Mouse (Mus musculus): Measurements from ENCODE around the gene Wif1.

The Wif1 gene

GRCm38 (mm10) chr10:121033826-121034568 lies at the start of gene Wif1:
Wif1 (plus strand) TSS chr10:121033960.
- peak; percentile 83 for DNase-seq (ENCODE audit: low read depth, low spot score)

DNA sequence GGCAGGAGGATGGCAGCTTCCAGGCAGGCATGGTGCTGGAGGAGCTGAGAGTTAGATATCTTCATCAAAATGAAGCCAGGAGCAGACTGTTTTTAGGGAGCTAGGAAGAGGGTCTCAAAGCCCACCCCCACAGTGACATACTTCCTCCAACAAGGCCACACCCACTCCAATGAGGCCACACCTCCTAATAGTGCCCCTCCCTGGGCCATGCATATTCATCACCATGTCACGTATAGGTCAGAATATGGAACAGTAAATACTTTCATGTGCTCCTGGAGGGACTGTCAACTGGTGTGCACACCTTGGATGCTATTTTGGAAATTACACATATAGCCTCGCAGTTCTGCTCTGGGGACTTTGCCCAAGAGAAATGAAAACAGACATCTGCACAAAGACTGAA lies 31.6 kb upstream of the Wif1 start:
- DNase-seq (ENCODE audit: low read depth, low spot score) = no peak

DNA sequence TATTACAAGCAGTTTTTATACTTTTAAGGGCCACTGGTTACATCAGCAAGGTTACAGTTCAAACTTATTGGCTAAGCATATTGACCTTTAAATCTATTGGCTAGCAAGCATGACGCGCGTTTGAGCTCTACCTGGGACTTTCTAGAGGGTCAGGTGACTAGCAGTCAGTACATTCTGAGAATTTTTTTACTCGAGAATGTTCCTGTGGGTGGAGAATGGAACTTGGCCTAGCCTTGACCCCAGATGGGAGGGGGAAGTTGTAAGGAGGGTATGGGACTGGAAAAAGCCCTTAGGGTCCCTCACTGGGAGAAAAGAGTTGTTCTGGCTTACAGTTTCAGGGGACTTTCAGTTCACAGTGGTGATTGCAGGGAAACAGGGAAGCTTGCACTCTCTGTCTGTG lies 22.3 kb upstream of the Wif1 start:
- DNase-seq (ENCODE audit: low read depth, low spot score) = no peak

GRCm38 (mm10) chr10:121016291-121016690 lies 17.5 kb upstream of the Wif1 start:
- no peak for DNase-seq (ENCODE audit: low read depth, low spot score)

GRCm38 (mm10) chr10:121016711-121017503 lies 16.9 kb upstream of the Wif1 start:
- no peak for DNase-seq (ENCODE audit: low read depth, low spot score)

GRCm38 (mm10) chr10:121022951-121023350 lies 10.8 kb upstream of the Wif1 start:
- DNase-seq (ENCODE audit: low read depth, low spot score) = no peak

DNA sequence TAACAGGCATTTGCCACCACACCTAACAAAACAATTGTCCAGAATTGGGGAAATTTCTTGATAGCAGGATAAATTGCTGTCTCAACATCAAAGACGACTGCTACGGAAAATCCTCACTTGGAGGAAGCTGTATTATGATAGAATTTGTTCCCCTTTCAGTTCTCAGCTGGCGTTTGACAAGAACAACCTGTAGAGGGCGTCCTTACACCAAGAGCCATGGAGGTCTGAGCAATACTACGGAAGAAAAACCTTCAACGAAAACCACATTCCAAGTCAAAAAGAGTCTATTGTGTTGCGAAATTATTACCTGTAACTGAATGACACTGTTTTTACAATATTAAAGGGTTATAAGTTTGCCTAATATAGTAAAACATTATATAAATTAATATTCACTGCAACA lies 2.0 kb upstream of the Wif1 start:
- DNase-seq (ENCODE audit: low read depth, low spot score) = peak; percentile 59

GRCm38 (mm10) chr10:121033128-121033791 lies 500 bp upstream of the Wif1 start:
- peak; percentile 71 for DNase-seq (ENCODE audit: low read depth, low spot score)

DNA sequence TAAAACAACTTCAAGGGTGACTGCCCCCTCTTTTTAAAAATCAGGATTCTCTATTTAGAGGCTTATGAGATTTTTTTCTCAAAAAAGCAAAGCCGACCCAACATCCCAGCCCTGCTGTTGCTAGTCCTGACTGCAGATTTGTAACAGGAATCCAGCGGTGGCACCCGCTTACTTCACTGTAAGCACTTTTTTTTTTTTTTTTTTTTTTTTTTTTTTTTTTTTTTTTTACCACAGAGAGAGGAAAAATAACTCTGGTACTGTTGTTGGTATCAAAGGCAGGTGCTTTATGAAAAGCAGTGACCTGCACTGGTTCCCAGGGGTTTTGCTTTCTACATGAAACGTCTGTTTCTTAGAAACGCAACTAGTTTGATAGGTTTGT lies 798 bp downstream of the Wif1 start:
- peak; percentile 18 for DNase-seq (ENCODE audit: low read depth, low spot score)

DNA sequence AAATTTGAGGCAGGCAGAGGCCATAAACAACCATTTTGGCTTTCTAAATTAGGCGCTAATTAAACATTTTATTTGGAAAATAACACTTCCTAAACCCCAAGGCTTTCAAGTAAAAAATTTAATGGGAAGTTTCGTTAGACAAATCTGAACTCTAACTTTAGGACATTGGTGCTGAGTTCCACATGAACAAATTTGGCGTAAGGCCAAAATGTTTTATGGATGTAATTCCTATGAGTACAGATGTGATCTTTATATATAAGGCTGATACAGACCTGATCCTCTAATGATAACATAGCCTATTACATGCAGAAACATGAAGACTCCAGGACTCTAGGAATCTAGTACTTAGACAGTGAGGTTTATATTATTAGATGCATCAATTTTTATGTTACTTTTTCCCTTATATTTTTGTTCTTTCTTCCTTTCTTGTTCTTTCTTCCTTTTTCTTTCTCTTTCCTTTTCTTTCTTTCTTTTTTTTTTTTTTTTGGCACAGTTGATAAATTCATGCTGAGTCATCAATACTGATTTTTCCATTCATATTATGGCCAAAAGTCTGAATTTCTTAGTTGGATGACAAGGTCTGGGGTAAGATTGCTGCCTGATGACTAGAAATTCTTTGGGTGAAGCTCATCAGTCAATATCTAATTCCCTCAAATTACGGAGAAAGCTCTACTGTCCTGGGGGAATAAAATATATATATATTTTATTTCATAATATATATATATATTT lies 5.0 kb downstream of the Wif1 start:
- DNase-seq (ENCODE audit: low read depth, low spot score) = no peak

DNA sequence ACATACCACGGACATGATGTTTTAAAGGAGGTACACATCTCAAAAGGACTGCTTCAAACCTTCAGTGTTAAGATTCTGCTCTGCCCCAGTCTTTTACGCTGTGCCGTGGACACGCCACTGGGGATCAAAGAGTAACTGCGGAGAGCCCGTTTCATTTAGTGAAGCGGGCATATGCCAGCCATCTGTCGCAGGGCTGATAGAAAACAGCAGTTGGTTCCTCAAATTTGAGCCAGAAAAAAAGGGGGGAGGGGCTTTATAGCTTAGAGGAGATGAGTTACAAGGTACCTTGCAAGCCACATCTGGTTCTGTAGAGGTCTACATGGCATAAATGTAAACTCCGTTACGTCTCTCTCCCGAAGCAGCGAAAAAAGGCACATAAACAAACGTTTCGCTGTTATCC lies 7.2 kb downstream of the Wif1 start:
- no peak for DNase-seq (ENCODE audit: low read depth, low spot score)

- DNase-seq (ENCODE audit: low read depth, low spot score) = no peak
Measured at GRCm38 (mm10) chr10:121047440-121047839, 13.7 kb downstream of the Wif1 start.

DNA sequence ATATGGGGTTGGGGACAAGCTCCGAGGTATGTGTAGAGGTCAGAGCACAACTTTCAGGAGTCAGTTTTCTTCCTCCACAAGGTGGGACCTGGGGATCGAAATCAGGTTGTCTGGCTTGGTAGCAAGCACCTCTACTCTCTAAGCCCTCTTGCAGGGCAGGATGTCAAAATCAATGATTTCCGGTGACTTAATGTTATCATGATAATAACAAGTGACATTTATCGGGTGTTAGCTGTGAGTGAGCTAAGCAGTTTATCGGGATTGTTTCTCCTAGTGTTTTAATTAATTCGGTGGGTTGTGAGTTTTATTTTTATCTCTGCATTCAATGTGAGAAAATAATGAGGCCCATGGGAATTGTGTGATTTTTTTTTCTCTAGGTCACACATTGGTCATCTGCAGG lies 18.3 kb downstream of the Wif1 start:
- no peak for DNase-seq (ENCODE audit: low read depth, low spot score)

DNA sequence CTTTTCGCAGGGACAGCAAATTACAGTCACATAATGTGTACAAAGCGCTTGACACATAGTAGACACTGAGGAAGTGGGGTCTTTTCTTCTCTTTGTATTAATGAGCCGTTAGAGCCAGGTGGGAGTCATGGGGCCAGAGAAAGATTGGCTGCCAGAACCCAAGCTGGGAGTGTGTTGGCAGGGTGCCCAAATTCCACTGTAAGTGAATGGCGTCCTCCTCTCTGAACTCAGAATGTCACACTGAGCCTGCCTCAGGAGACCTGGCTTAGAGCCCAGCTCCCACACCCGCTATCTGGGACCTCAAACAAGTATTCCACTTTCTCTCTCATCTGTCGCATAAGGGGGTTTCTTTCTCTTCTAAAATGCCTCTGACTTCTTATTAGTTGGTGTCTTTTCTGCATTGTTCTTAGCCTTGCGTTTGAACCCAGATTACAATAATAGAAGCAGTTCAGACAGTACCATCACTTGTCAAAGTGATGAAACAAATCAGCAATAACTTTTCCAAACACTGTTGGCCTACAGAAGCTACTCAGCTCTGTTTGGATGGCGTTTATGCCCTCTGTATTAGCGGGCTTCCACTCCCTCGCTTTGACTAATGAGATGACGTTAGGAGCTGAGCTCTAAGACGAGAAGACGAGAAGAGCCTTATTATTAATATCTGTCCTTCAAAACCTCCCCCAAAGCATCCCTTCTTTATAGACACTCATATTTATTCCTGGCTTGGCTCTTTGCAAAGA lies 21.9 kb downstream of the Wif1 start:
- DNase-seq (ENCODE audit: low read depth, low spot score) = no peak

DNA sequence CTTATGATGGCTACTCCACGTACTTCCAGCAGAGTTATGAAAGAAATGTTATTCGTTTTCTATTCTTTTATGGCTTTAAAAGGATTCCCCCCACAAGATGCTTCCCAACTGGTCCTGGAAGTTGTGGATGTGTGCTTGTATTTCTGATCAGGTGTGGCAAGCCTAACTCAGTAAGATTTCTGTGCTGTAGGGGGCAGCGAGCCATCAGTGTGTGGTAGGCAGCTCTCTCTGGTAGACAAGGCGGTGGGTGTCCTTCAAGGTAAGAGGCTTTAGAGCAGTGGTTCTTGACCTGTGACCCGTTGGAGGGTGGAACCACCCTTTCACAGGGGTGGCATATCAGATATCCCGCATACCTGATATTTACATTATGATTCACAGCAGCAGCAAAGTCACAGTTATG lies 23.1 kb downstream of the Wif1 start:
- DNase-seq (ENCODE audit: low read depth, low spot score) = no peak

DNA sequence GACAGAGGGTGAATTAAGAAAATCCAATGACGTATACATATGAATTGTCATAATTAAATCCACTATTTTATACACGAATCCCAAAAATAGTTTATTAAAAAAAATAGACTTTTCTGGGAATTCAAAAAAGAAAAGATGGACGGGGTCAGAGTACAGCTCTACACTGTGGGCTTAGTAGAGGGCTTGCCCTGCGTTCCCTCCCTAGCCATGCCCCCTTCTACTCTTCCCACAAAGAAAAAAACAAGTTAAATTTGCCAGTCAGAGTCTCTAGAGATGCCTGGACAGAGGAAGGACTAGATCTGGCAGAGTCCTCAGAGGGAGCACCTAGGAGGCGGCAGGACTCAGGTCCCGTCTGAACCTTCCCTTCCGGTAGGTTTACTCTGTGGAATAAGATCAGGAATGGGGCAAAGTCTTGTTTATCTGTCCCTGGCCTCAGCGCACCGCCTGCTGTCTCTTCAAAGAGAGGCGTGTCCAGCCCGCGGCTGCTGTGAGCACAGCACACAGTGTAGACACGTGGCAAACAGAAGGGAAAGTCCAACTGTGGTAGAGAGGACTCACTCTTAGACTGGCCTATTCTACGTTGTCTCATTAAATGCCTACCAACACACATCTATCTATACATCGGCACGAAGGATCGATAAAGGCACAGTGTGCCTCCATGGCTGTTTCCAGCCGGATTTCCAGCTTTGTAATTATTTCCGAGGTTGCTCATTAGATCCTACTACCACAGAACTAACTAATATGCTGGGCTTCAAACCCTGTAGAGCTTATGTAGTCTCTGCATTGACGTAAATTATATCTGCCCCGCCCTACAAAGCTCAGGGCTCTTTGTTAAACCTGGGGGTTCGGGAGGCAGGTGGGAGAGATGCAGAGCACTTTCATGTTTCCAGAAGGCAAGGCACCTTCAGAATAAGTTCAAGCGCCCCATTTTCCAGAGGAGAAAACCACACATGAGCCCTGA lies 25.6 kb downstream of the Wif1 start:
- DNase-seq (ENCODE audit: low read depth, low spot score) = no peak

DNA sequence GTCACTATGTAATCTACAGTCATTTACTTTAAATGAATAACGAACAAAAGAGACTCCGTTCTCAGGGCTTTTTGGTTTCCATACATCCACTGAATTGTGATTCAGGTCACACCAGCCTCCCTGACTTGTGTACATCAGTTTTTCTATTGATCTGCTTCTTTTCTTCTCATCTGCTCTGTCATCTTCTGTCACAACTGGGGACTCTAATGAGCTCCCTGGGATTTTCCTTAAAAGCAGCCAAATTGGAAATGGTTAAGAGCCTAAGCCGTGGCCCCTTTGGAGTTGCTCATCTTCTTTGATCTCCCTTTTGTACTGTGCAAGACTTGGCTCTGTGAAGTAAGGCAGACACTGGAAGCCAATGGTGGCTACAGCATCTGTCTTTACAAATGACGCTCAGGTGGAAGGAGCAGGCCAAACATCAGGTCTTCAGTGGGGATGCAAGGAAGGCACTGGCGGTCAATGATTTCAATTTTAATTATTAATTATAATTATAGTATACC lies 27.6 kb downstream of the Wif1 start:
- no peak for DNase-seq (ENCODE audit: low read depth, low spot score)

DNA sequence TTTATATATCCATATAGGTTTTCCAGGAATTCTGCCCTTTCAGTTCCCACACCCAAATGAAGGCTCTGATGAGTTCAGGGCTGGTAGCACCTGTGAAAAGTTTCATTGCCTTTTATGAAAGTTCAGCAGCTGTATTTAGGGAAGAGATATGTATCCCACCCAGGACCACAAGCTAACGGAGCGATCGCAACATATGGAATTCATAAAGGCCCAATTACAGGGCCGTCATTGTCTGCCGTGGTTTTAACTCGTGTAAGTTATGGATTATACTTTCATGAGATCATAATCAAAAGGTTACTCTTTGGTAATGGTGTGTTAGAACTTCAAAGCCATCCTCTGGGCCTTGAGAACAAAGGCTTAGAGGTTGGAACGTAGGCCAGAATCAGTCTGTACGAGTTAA lies 28.9 kb downstream of the Wif1 start:
- no peak for DNase-seq (ENCODE audit: low read depth, low spot score)

GRCm38 (mm10) chr10:121067416-121067951 lies 33.7 kb downstream of the Wif1 start:
- DNase-seq (ENCODE audit: low read depth, low spot score) = no peak

DNA sequence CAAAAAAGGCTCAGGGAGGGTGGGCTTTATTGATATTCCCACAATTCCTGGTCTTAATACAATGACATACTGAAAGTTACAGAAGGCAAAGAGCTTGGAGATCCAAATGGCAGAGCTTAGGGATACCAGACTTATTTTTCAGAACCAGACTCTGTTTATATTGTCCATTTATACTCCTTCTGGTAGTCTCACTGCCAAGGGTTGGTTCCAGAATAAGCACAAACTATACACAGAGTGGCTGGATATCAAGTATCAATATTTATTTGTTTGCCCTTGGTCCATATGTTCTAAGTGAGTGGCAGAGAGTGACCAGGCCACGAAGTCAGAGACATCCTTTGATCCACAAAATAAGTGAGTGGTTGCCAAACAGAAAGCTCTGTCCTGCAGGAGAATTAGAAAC lies 34.2 kb downstream of the Wif1 start:
- DNase-seq (ENCODE audit: low read depth, low spot score) = no peak

Measured in CD4-positive, CD25-positive, alpha-beta regulatory T cell, adult 2 months (primary cell).